Mouse (Mus musculus): ENCODE measurements around the gene Scn8a. TPM values are rescaled to one million over a fixed set of nuclear protein-coding genes. Genes with fewer than 3 reads are reported as not detected.

Gene Scn8a
- total and polyA plus RNA-seq, 3 experiments: 0.02 TPM; not detected in 2

- H3K4me3 ChIP-seq: no peak overlapping the region
- H3K9ac ChIP-seq (ENCODE audit: low read depth, low read length): no peak overlapping the region
- WGBS: 89% methylated on average over 9 of the region's 9 CpGs
- H3K36me3 ChIP-seq (ENCODE audit: control insufficient read depth, insufficient read depth, low read length): no peaks in the 10 kb centered on the region
- H3K79me2 ChIP-seq (replicated peaks; ENCODE audit: control insufficient read depth, insufficient read depth, low read length): no peaks in the 10 kb centered on the region
- H3K4me1 ChIP-seq (ENCODE audit: control insufficient read depth, insufficient read depth, low read length): peaks cover 8% of the 10 kb centered on the region
- H3K27me3 ChIP-seq (ENCODE audit: control insufficient read depth, insufficient read depth, low read length): no peaks in the 10 kb centered on the region
- TF ChIP-seq POLR2A (IDR thresholded peaks at IDR 0.05; ENCODE audit: insufficient read depth, low read depth, low read length) (no peak), CTCF (IDR thresholded peaks at IDR 0.05) (no peak), EP300 (IDR thresholded peaks at IDR 0.05; ENCODE audit: insufficient read depth, low read depth, low read length) (no peak)
- no peak for DNase-seq
- intact Hi-C loops (cut with DNase I): loop anchor here (2.0 kb wide), 1 partner anchor 61 kb away; no protein-coding TSS in a partner anchor
- peak overlapping the region; percentile 55 for H3K27ac ChIP-seq
These were observed 210.4 kb downstream of the Scn8a start for GRCm38 (mm10) chr15:101080031-101080520.

- Histone ChIP-seq H3K79me2 (replicated peaks; ENCODE audit: control insufficient read depth, insufficient read depth, low read length) (no peaks in the 10 kb centered on the region), H3K27ac (peak overlapping the region; percentile 55), H3K36me3 (ENCODE audit: control insufficient read depth, insufficient read depth, low read length) (no peaks in the 10 kb centered on the region), H3K9ac (ENCODE audit: low read depth, low read length) (no peak overlapping the region), H3K27me3 (ENCODE audit: control insufficient read depth, insufficient read depth, low read length) (no peaks in the 10 kb centered on the region), H3K4me3 (no peak overlapping the region), H3K4me1 (ENCODE audit: control insufficient read depth, insufficient read depth, low read length) (peaks cover 8% of the 10 kb centered on the region)
- TF ChIP-seq CTCF (IDR thresholded peaks at IDR 0.05) (no peak), EP300 (IDR thresholded peaks at IDR 0.05; ENCODE audit: insufficient read depth, low read depth, low read length) (no peak), POLR2A (IDR thresholded peaks at IDR 0.05; ENCODE audit: insufficient read depth, low read depth, low read length) (no peak)
- peak in 1 of 2 experiments; percentile 39 for DNase-seq
- 53% methylated on average over 7 of the region's 7 CpGs for WGBS
- intact Hi-C loops (cut with DNase I): loop anchor here (2.0 kb wide), 1 partner anchor 60 kb away; no protein-coding TSS in a partner anchor
These were observed 211.4 kb downstream of the Scn8a start for GRCm38 (mm10) chr15:101081035-101081548.

- H3K36me3 ChIP-seq (ENCODE audit: control insufficient read depth, insufficient read depth, low read length): no peaks in the 10 kb centered on the region
- 0 out of 2 replicates have a peak, but pooled peaks have one; percentile 12 for TF ChIP-seq EP300 (IDR thresholded peaks at IDR 0.05; ENCODE audit: insufficient read depth, low read depth, low read length)
- TF ChIP-seq POLR2A (IDR thresholded peaks at IDR 0.05; ENCODE audit: insufficient read depth, low read depth, low read length): 0 out of 2 replicates have a peak, but pooled peaks have one; percentile 24
- no peak for TF ChIP-seq CTCF (IDR thresholded peaks at IDR 0.05)
- no peak for DNase-seq
- H3K9ac ChIP-seq (ENCODE audit: low read depth, low read length): no peak overlapping the region
- H3K27ac ChIP-seq: peak overlapping the region; percentile 18
- H3K4me3 ChIP-seq: no peak overlapping the region
- H3K79me2 ChIP-seq (replicated peaks; ENCODE audit: control insufficient read depth, insufficient read depth, low read length): no peaks in the 10 kb centered on the region
- H3K27me3 ChIP-seq (ENCODE audit: control insufficient read depth, insufficient read depth, low read length): no peaks in the 10 kb centered on the region
- H3K4me1 ChIP-seq (ENCODE audit: control insufficient read depth, insufficient read depth, low read length): peaks cover 8% of the 10 kb centered on the region
- WGBS: 62% methylated on average over 4 of the region's 4 CpGs
- intact Hi-C loops (cut with DNase I): no loop called here
These were observed 212.6 kb downstream of the Scn8a start for GRCm38 (mm10) chr15:101082236-101082635.

GRCm38 (mm10) chr15:101084499-101084898, 214.8 kb downstream of the Scn8a start:
- Histone ChIP-seq H3K4me3 (no peak overlapping the region), H3K9ac (ENCODE audit: low read depth, low read length) (no peak overlapping the region), H3K4me1 (ENCODE audit: control insufficient read depth, insufficient read depth, low read length) (peaks cover 2% of the 10 kb centered on the region; the same call in 1 of the 2 replicates), H3K27me3 (ENCODE audit: control insufficient read depth, insufficient read depth, low read length) (no peaks in the 10 kb centered on the region), H3K36me3 (ENCODE audit: control insufficient read depth, insufficient read depth, low read length) (no peaks in the 10 kb centered on the region), H3K79me2 (replicated peaks; ENCODE audit: control insufficient read depth, insufficient read depth, low read length) (no peaks in the 10 kb centered on the region), H3K27ac (no peak overlapping the region)
- TF ChIP-seq POLR2A (IDR thresholded peaks at IDR 0.05; ENCODE audit: insufficient read depth, low read depth, low read length): no peak
- no peak for TF ChIP-seq EP300 (IDR thresholded peaks at IDR 0.05; ENCODE audit: insufficient read depth, low read depth, low read length)
- no peak for TF ChIP-seq CTCF (IDR thresholded peaks at IDR 0.05)
- 84% methylated on average over 10 of the region's 10 CpGs for WGBS
- intact Hi-C loops (cut with DNase I): no loop called here
- no peak for DNase-seq

GRCm38 (mm10) chr15:101086451-101086850, 216.8 kb downstream of the Scn8a start:
- no peak overlapping the region for H3K27ac ChIP-seq
- WGBS: 85% methylated on average over 9 of the region's 9 CpGs

GRCm38 (mm10) chr15:101086956-101087355, 217.3 kb downstream of the Scn8a start:
- H3K4me1 ChIP-seq (ENCODE audit: control insufficient read depth, insufficient read depth, low read length): peaks cover 2% of the 10 kb centered on the region; the same call in 1 of the 2 replicates
- DNase-seq: no peak
- no peaks in the 10 kb centered on the region for H3K27me3 ChIP-seq (ENCODE audit: control insufficient read depth, insufficient read depth, low read length)
- 40% methylated on average over 3 of the region's 3 CpGs for WGBS
- TF ChIP-seq POLR2A (IDR thresholded peaks at IDR 0.05; ENCODE audit: insufficient read depth, low read depth, low read length): no peak
- no peak for TF ChIP-seq CTCF (IDR thresholded peaks at IDR 0.05)
- no peak for TF ChIP-seq EP300 (IDR thresholded peaks at IDR 0.05; ENCODE audit: insufficient read depth, low read depth, low read length)
- H3K4me3 ChIP-seq: no peak overlapping the region
- intact Hi-C loops (cut with DNase I): no loop called here
- H3K36me3 ChIP-seq (ENCODE audit: control insufficient read depth, insufficient read depth, low read length): no peaks in the 10 kb centered on the region
- no peaks in the 10 kb centered on the region for H3K79me2 ChIP-seq (replicated peaks; ENCODE audit: control insufficient read depth, insufficient read depth, low read length)
- H3K27ac ChIP-seq: no peak overlapping the region
- H3K9ac ChIP-seq (ENCODE audit: low read depth, low read length): no peak overlapping the region

More at GRCm38 (mm10) chr15:101086451-101086850, 216.8 kb downstream of the Scn8a start:
- Histone ChIP-seq H3K36me3 (ENCODE audit: control insufficient read depth, insufficient read depth, low read length) (no peaks in the 10 kb centered on the region), H3K79me2 (replicated peaks; ENCODE audit: control insufficient read depth, insufficient read depth, low read length) (no peaks in the 10 kb centered on the region), H3K4me1 (ENCODE audit: control insufficient read depth, insufficient read depth, low read length) (peaks cover 2% of the 10 kb centered on the region; the same call in 1 of the 2 replicates), H3K27me3 (ENCODE audit: control insufficient read depth, insufficient read depth, low read length) (no peaks in the 10 kb centered on the region), H3K9ac (ENCODE audit: low read depth, low read length) (no peak overlapping the region), H3K4me3 (no peak overlapping the region)
- no peak for DNase-seq
- TF ChIP-seq POLR2A (IDR thresholded peaks at IDR 0.05; ENCODE audit: insufficient read depth, low read depth, low read length) (no peak), CTCF (IDR thresholded peaks at IDR 0.05) (no peak), EP300 (IDR thresholded peaks at IDR 0.05; ENCODE audit: insufficient read depth, low read depth, low read length) (no peak)
- intact Hi-C loops (cut with DNase I): no loop called here

Data from heart, adult 2 months (tissue).